Mouse (Mus musculus): ENCODE results near the gene Exoc5.

- TF ChIP-seq POU5F1 (IDR thresholded peaks at IDR 0.05; ENCODE audit: borderline replicate concordance, low read length) (no peak), CTCF (conservative IDR thresholded peaks at IDR 0.05; ENCODE audit: low read length) (no peak)
Observed at GRCm38 (mm10) chr14:49045610-49046009, 20.8 kb downstream of the Exoc5 start.

Data from E14TG2a.4 (cell line).